Mouse (Mus musculus): ENCODE data around the gene Pih1d1. TPM values are rescaled to one million over a fixed set of nuclear protein-coding genes. Genes with fewer than 3 reads are reported as not detected.
"Not testable (repeated sequence)": the region's sequence is repeated elsewhere in the genome, so short reads cannot be mapped to it uniquely, and the experiment has no call there.

The Pih1d1 gene
- polyA plus RNA-seq (2015; fragmentation: Nextera tagmentation; extraction: Ambion mirVana), result 92.4 and 98.8 TPM in 2 replicates

- H3K9me3 ChIP-seq, result no peaks in the 10 kb centered on the region
- H3K4me2 ChIP-seq, result peak within 1 kb of the TSS; percentile 83
- WGBS, result 5% methylated on average over 69 of the region's 69 CpGs
- H3K27ac ChIP-seq (replicated peaks), result peak within 1 kb of the TSS; percentile 98
- H3K4me1 ChIP-seq (replicated peaks), result peaks cover 18% of the 10 kb centered on the region
- peak; percentile 97 for ATAC-seq (ENCODE audit: low FRiP score, low read depth)
- 0 out of 2 replicates have a peak, but pooled peaks cover 6% of the 10 kb centered on the region for H3K36me3 ChIP-seq
- H3K27me3 ChIP-seq, result no peaks in the 10 kb centered on the region
- peak within 1 kb of the TSS; percentile 80 for H3K4me3 ChIP-seq
- peak within 1 kb of the TSS; percentile 67 for H3K9ac ChIP-seq
Measured at GRCm38 (mm10) chr7:45154096-45154992, at the start of gene Pih1d1, which contains the start of gene Aldh16a1. TSS of gene Pih1d1 (plus strand) at chr7:45154303. TSS of gene Aldh16a1 (minus strand) at chr7:45154584.

DNA sequence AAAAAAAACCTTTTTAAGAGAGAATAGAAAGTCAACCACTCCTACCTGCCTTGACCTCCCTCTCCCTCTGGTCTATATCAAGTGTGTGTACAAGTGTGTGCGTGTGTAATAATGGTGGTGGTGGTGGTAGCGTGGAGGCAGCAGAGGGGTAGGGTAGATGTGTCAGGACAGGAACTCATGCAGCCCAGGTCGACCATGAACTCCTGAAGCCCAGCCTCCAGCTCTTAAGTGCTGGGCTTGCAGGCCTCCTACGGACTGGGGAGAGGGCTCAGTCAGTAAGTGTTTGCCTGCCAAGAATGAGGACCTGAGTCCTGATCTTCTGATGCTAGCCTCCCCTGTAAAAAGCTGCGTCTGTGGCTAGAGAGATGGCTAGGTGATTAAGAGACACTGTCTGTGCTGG is 49.2 kb upstream of the Pih1d1 start:
- H3K36me3 ChIP-seq, result no peaks in the 10 kb centered on the region
- no peak overlapping the region for H3K4me3 ChIP-seq
- no peak overlapping the region for H3K9ac ChIP-seq
- H3K4me1 ChIP-seq (replicated peaks), result no peaks in the 10 kb centered on the region
- H3K27me3 ChIP-seq, result no peaks in the 10 kb centered on the region
- H3K9me3 ChIP-seq, result no peaks in the 10 kb centered on the region
- 83% methylated on average over 5 of the region's 5 CpGs for WGBS
- no peak for ATAC-seq (ENCODE audit: low FRiP score, low read depth)
- H3K4me2 ChIP-seq, result no peak overlapping the region
- H3K27ac ChIP-seq (replicated peaks), result no peak overlapping the region

DNA sequence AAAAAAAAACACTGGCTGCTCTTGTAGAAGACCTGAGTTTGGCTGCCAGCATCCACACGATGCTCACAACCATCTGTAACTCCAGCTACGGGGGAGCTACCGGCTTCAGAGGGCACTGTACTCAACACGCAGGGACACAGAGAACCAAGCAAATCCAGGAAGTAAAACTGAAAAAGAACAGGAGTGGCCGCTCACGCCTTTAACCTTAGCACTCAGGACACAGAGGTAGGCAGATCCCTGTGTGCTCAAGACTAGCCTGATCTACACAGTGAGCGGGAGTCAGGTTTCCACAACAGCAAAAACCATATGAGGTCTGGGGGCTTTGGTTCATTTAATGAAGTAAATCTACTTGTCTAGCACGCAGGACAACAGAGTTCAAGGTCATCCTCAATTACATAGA is 48.6 kb upstream of the Pih1d1 start:
- H3K27me3 ChIP-seq, result no peaks in the 10 kb centered on the region

DNA sequence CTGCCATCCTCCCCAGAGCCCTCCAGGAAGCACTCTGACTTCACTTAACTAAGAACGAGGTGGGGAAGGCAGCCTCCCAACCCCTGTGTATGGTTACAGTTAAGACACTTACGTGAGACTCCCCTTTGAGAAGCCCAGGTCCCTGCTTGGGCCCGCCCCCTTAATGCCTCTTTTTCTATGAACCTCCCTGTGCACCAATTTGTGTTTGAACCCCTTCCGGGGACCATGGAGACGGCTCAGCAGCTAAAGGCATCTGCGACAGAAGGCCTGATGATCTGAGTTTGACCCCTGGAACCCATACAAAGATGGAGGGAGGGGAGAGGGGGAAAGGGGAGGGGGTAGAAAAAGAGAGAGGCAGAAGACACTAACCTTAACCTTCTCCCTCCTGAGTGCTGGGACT is 47.7 kb upstream of the Pih1d1 start:
- no peaks in the 10 kb centered on the region for H3K27me3 ChIP-seq
- no peak for ATAC-seq (ENCODE audit: low FRiP score, low read depth)
- WGBS, result 25% methylated on average over 6 of the region's 6 CpGs
- no peaks in the 10 kb centered on the region for H3K9me3 ChIP-seq
- no peak overlapping the region for H3K4me3 ChIP-seq
- H3K9ac ChIP-seq, result no peak overlapping the region
- H3K27ac ChIP-seq (replicated peaks), result no peak overlapping the region
- no peaks in the 10 kb centered on the region for H3K4me1 ChIP-seq (replicated peaks)
- H3K36me3 ChIP-seq, result no peaks in the 10 kb centered on the region
- no peak overlapping the region for H3K4me2 ChIP-seq

More for the DNA sequence above, 48.6 kb upstream of the Pih1d1 start:
- no peaks in the 10 kb centered on the region for H3K9me3 ChIP-seq
- no peak overlapping the region for H3K9ac ChIP-seq
- no peak overlapping the region for H3K4me3 ChIP-seq
- WGBS, result 83% methylated on average over 8 of the region's 8 CpGs
- H3K36me3 ChIP-seq, result no peaks in the 10 kb centered on the region
- no peak for ATAC-seq (ENCODE audit: low FRiP score, low read depth)
- H3K27ac ChIP-seq (replicated peaks), result no peak overlapping the region
- no peaks in the 10 kb centered on the region for H3K4me1 ChIP-seq (replicated peaks)
- H3K4me2 ChIP-seq, result no peak overlapping the region

- Histone ChIP-seq H3K4me1 (replicated peaks) (no peaks in the 10 kb centered on the region), H3K27me3 (no peaks in the 10 kb centered on the region), H3K9me3 (no peaks in the 10 kb centered on the region), H3K36me3 (no peaks in the 10 kb centered on the region), H3K27ac (replicated peaks) (no peak overlapping the region), H3K9ac (no peak overlapping the region), H3K4me2 (no peak overlapping the region), H3K4me3 (no peak overlapping the region)
- no peak for ATAC-seq (ENCODE audit: low FRiP score, low read depth)
- 67% methylated on average over 5 of the region's 5 CpGs for WGBS
Measured at GRCm38 (mm10) chr7:45107052-45107645, 47.0 kb upstream of the Pih1d1 start.

DNA sequence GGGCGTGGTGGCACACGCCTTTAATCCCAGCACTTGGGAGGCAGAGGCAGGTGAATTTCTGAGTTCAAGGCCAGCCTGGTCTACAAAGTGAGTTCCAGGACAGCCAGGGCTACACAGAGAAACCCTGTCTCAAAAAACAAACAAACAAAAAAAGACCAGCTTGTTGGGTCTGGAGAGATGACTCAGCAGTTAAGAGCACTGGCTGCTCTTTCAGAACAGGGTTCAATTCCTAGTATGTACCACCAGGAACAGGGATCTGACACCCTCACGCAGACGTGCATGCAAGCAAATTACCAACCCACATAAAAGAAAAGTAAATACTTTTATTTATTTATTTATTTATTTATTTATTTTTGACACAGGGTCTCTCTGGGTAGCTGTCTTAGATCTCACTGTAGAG is 44.0 kb upstream of the Pih1d1 start:
- not testable (repeated sequence) for H3K4me3 ChIP-seq; H3K27ac ChIP-seq (replicated peaks); H3K4me1 ChIP-seq (replicated peaks); ATAC-seq (ENCODE audit: low FRiP score, low read depth); H3K27me3 ChIP-seq; H3K9me3 ChIP-seq; H3K36me3 ChIP-seq; H3K4me2 ChIP-seq; H3K9ac ChIP-seq
- 93% methylated on average over 4 of the region's 4 CpGs for WGBS

DNA sequence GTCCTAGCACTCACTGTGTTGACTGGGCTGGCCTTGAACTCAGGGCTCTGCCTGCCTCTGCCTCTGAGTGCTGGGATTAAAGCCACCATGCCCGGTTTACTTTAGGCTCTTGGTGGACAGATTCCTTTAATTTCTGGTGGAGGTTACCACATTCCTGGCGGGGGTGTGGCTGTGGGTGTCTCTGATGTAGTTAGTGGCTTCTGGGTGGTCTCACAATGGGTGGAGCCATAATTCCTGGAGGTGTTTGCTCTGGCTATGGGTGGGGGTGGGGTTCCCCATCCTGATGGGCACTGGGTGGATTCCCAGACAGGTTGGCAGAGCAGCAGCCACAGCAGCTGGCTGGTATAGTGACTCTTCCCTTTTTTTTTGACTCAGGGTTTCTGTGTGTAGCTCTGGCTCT is 42.2 kb upstream of the Pih1d1 start:
- Histone ChIP-seq H3K9me3 (no peaks in the 10 kb centered on the region), H3K27me3 (no peaks in the 10 kb centered on the region), H3K4me2 (no peak overlapping the region), H3K27ac (replicated peaks) (no peak overlapping the region), H3K36me3 (0 out of 2 replicates have a peak, but pooled peaks cover 3% of the 10 kb centered on the region), H3K4me3 (no peak overlapping the region), H3K9ac (no peak overlapping the region), H3K4me1 (replicated peaks) (no peaks in the 10 kb centered on the region)
- 73% methylated on average over 2 of the region's 2 CpGs for WGBS
- no peak for ATAC-seq (ENCODE audit: low FRiP score, low read depth)

- no peak for ATAC-seq (ENCODE audit: low FRiP score, low read depth)
- Histone ChIP-seq H3K27ac (replicated peaks) (no peak overlapping the region), H3K9ac (no peak overlapping the region), H3K36me3 (0 out of 2 replicates have a peak, but pooled peaks cover 3% of the 10 kb centered on the region), H3K9me3 (no peaks in the 10 kb centered on the region), H3K4me2 (no peak overlapping the region), H3K4me1 (replicated peaks) (no peaks in the 10 kb centered on the region), H3K4me3 (no peak overlapping the region), H3K27me3 (no peaks in the 10 kb centered on the region)
- WGBS, result 86% methylated on average over 3 of the region's 3 CpGs
Measured at GRCm38 (mm10) chr7:45112529-45112928, 41.6 kb upstream of the Pih1d1 start.

GRCm38 (mm10) chr7:45113476-45113875 is 40.6 kb upstream of the Pih1d1 start:
- no peak for ATAC-seq (ENCODE audit: low FRiP score, low read depth)
- Histone ChIP-seq H3K4me3 (no peak overlapping the region), H3K9ac (no peak overlapping the region), H3K4me1 (replicated peaks) (no peaks in the 10 kb centered on the region), H3K4me2 (no peak overlapping the region), H3K36me3 (0 out of 2 replicates have a peak, but pooled peaks cover 3% of the 10 kb centered on the region), H3K9me3 (no peaks in the 10 kb centered on the region), H3K27me3 (no peaks in the 10 kb centered on the region), H3K27ac (replicated peaks) (no peak overlapping the region)
- 87% methylated on average over 2 of the region's 2 CpGs for WGBS

GRCm38 (mm10) chr7:45117566-45117965 is 36.5 kb upstream of the Pih1d1 start:
- Histone ChIP-seq H3K4me1 (replicated peaks) (peaks cover 14% of the 10 kb centered on the region), H3K9me3 (no peaks in the 10 kb centered on the region), H3K27ac (replicated peaks) (no peak overlapping the region), H3K27me3 (no peaks in the 10 kb centered on the region), H3K4me3 (no peak overlapping the region), H3K9ac (no peak overlapping the region), H3K36me3 (peaks cover 38% of the 10 kb centered on the region), H3K4me2 (no peak overlapping the region)
- 78% methylated on average over 8 of the region's 8 CpGs for WGBS
- ATAC-seq (ENCODE audit: low FRiP score, low read depth), result no peak

GRCm38 (mm10) chr7:45118336-45118735 is 35.8 kb upstream of the Pih1d1 start:
- Histone ChIP-seq H3K36me3 (peaks cover 45% of the 10 kb centered on the region), H3K4me3 (no peak overlapping the region), H3K27ac (replicated peaks) (no peak overlapping the region), H3K9me3 (no peaks in the 10 kb centered on the region), H3K9ac (no peak overlapping the region), H3K4me1 (replicated peaks) (peaks cover 22% of the 10 kb centered on the region), H3K4me2 (no peak overlapping the region), H3K27me3 (no peaks in the 10 kb centered on the region)
- ATAC-seq (ENCODE audit: low FRiP score, low read depth), result no peak
- 90% methylated on average over 6 of the region's 6 CpGs for WGBS
